Mouse (Mus musculus) intestine, embryonic 14.5 days (tissue): Measurements from ENCODE around the gene Nat8f2. TPM values are rescaled to one million over a fixed set of nuclear protein-coding genes. Genes with fewer than 3 reads are reported as not detected.
"Not testable (repeated sequence)": the region's sequence is repeated elsewhere in the genome, so short reads cannot be mapped to it uniquely, and the experiment has no call there.

ENCODE experiments used
- ATAC-seq: fragments of 200-750 bp; cut with Nextera tagmentation; replicated peaks from 2 replicates; pipeline ENCODE4 v1.8.0; 2017; ENCODE audit warnings: low read depth, moderate number of reproducible peaks, moderate TSS enrichment, moderate library complexity; ENCODE audit not compliant: low FRiP score, low TSS enrichment
- DNase-seq: peaks from one replicate; pipeline ENCODE4 v3.0.0-alpha.2; 2018; ENCODE audit warnings: low spot score
- H3K27ac ChIP-seq: fragments of 300-500 bp; sonication (generic); 2 replicates; pipeline ENCODE4 v1.5.1; 2014; ENCODE audit warnings: low read depth, mild to moderate bottlenecking, control low read depth
- H3K27me3 ChIP-seq: fragments of 300-500 bp; sonication (generic); replicated peaks from 2 replicates; pipeline ENCODE4 v1.6.1; 2014; ENCODE audit warnings: low read length, control low read depth; ENCODE audit not compliant: control insufficient read depth, insufficient read depth
- H3K36me3 ChIP-seq: fragments of 300-500 bp; sonication (generic); 2 replicates; pipeline ENCODE4 v1.6.1; 2014; ENCODE audit warnings: low read length, control low read depth; ENCODE audit not compliant: control insufficient read depth, insufficient read depth
- H3K4me1 ChIP-seq: fragments of 300-500 bp; sonication (generic); replicated peaks from 2 replicates; pipeline ENCODE4 v1.6.1; 2014; ENCODE audit warnings: low read length, control low read depth, mixed read lengths; ENCODE audit not compliant: control insufficient read depth, insufficient read depth
- H3K4me2 ChIP-seq: fragments of 300-500 bp; sonication (generic); 2 replicates; pipeline ENCODE4 v1.6.1; 2014; ENCODE audit warnings: low read length
- H3K4me3 ChIP-seq: fragments of 300-500 bp; sonication (generic); 2 replicates; pipeline ENCODE4 v1.5.1; 2014; ENCODE audit warnings: low read depth, low read length, control low read depth, mixed read lengths
- H3K9ac ChIP-seq: fragments of 300-500 bp; sonication (generic); 2 replicates; pipeline ENCODE4 v1.6.1; 2014; ENCODE audit warnings: mild to moderate bottlenecking, low read length
- H3K9me3 ChIP-seq: fragments of 300-500 bp; sonication (generic); 2 replicates; pipeline ENCODE4 v1.6.1; 2016; ENCODE audit warnings: low read length, control low read depth; ENCODE audit not compliant: control insufficient read depth
- WGBS: fragments of 180-500 bp; shearing (Covaris S2); extraction: QIAGEN DNeasy Blood & Tissue Kit; methylation state at CpG from one replicate; pipeline ENCODE4 v1.1.7; 2014; 5-methylcytosine and 5-hydroxymethylcytosine counted together
- polyA plus RNA-seq: library from polyadenylated mRNA; unstranded; fragments of >200 nt; fragmentation: Nextera tagmentation; extraction: Ambion mirVana; gene quantifications from 2 replicates; pipeline ENCODE4 v1.2.1, GENCODE M21; 2014

The Nat8f2 gene
- polyA plus RNA-seq, 1 experiment from 2014 or later, result 0.09 TPM

GRCm38 (mm10) chr6:85856194-85856678 is 12.7 kb downstream of the Nat8f2 start:
- 67% methylated on average over 1 of the region's 1 CpGs for WGBS
- no peak overlapping the region for H3K4me2 ChIP-seq
- no peak overlapping the region for H3K9ac ChIP-seq
- no peak for DNase-seq
- no peak overlapping the region for H3K27ac ChIP-seq
- H3K4me3 ChIP-seq, result no peak overlapping the region
- no peaks in the 10 kb centered on the region for H3K27me3 ChIP-seq
- H3K36me3 ChIP-seq, result no peaks in the 10 kb centered on the region
- no peak for ATAC-seq
- no peaks in the 10 kb centered on the region for H3K9me3 ChIP-seq
- H3K4me1 ChIP-seq, result no peaks in the 10 kb centered on the region

DNA sequence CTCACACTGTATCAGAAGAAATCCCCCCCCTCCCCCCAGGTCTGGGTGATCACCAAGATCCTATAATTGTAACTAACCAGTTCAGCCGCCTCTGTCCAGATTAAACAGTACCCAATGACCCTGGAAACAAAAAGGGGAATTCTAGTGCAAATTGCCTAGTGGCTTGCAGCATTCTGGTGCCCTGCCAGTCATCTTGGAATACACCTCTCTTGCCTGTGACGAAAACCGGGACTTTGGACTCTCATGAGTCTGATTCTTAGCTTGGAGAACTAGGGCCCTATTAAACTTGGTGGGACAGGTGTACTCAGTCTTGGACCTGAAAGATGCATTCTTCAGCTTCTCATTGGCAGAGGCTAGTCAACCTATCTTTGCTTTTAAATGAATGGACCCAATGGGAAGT is 15.5 kb downstream of the Nat8f2 start:
- no peak overlapping the region for H3K9ac ChIP-seq
- DNase-seq (no peak), ATAC-seq (no peak)
- 80% methylated on average over 3 of the region's 3 CpGs for WGBS
- H3K27ac ChIP-seq, result no peak overlapping the region
- H3K4me3 ChIP-seq, result no peak overlapping the region
- H3K4me1 ChIP-seq, result no peaks in the 10 kb centered on the region
- H3K4me2 ChIP-seq, result no peak overlapping the region
- H3K9me3 ChIP-seq, result no peaks in the 10 kb centered on the region
- no peaks in the 10 kb centered on the region for H3K36me3 ChIP-seq
- no peaks in the 10 kb centered on the region for H3K27me3 ChIP-seq

- H3K27me3 ChIP-seq, result no peaks in the 10 kb centered on the region
- WGBS, result 79% methylated on average over 7 of the region's 7 CpGs
Measured at GRCm38 (mm10) chr6:85851062-85851773, 17.7 kb downstream of the Nat8f2 start.

DNA sequence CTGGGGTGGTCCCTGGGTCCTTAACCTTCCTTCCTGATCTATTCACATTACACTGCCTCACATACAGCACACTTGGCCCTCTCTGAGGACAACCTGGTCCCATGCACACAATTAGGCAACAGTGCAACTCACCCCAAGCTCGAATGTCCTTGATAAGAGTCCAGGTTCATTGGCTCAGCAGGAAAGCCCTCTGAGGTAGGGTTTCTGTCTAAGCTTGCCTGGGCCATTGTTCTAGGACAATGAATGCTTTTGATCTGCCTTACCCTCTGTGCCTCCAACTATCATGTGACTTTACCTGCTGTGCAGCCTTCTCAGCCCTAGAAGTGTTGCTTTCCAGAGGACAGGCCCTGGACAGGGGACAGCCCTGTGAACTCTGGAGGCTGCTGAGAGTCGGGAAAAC is 19.7 kb downstream of the Nat8f2 start:
- no peak for ATAC-seq
- Histone ChIP-seq H3K36me3 (no peaks in the 10 kb centered on the region), H3K9ac (no peak overlapping the region), H3K4me3 (no peak overlapping the region), H3K4me1 (no peaks in the 10 kb centered on the region), H3K4me2 (no peak overlapping the region), H3K27ac (no peak overlapping the region), H3K9me3 (no peaks in the 10 kb centered on the region), H3K27me3 (no peaks in the 10 kb centered on the region)
- 36% methylated on average over 2 of the region's 2 CpGs for WGBS
- DNase-seq, result no peak

More at GRCm38 (mm10) chr6:85851062-85851773, 17.7 kb downstream of the Nat8f2 start:
- H3K9ac ChIP-seq, result no peak overlapping the region
- H3K4me2 ChIP-seq, result no peak overlapping the region
- DNase-seq, result no peak
- ATAC-seq, result no peak
- no peaks in the 10 kb centered on the region for H3K4me1 ChIP-seq
- H3K27ac ChIP-seq, result no peak overlapping the region
- no peak overlapping the region for H3K4me3 ChIP-seq
- H3K9me3 ChIP-seq, result no peaks in the 10 kb centered on the region
- no peaks in the 10 kb centered on the region for H3K36me3 ChIP-seq

- Histone ChIP-seq H3K4me1 (no peaks in the 10 kb centered on the region), H3K9me3 (no peaks in the 10 kb centered on the region), H3K27me3 (no peaks in the 10 kb centered on the region), H3K36me3 (no peaks in the 10 kb centered on the region), H3K4me2 (no peak overlapping the region), H3K4me3 (no peak overlapping the region), H3K9ac (no peak overlapping the region), H3K27ac (no peak overlapping the region)
- WGBS, result 92% methylated on average over 4 of the region's 4 CpGs
- ATAC-seq, result no peak
- DNase-seq, result no peak
Measured at GRCm38 (mm10) chr6:85848140-85848539, 20.8 kb downstream of the Nat8f2 start.

DNA sequence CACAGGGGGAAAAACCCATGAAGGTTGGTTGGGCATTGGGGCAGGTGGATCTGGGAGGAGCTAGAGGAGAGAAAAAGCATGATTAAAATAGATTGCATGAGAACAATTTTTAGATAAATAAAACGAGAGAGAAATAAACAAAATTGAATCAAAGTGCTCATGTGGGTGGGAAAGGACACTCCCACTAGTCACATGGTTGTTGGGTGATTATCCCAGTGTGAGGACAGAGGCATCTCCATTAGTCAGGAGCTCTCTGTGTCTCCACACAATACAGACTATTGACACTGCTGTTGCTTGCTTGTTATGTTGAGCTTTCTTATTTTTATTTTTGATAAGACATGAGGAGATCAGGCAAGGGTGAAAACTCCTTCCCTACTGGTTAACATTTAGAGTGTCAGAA is 22.0 kb downstream of the Nat8f2 start:
- ATAC-seq (no peak), DNase-seq (no peak)
- Histone ChIP-seq H3K4me1 (no peaks in the 10 kb centered on the region), H3K27ac (no peak overlapping the region), H3K27me3 (no peaks in the 10 kb centered on the region), H3K36me3 (no peaks in the 10 kb centered on the region), H3K9me3 (no peaks in the 10 kb centered on the region), H3K4me2 (no peak overlapping the region), H3K9ac (no peak overlapping the region), H3K4me3 (no peak overlapping the region)
- WGBS, result 35% methylated on average over 1 of the region's 1 CpGs

DNA sequence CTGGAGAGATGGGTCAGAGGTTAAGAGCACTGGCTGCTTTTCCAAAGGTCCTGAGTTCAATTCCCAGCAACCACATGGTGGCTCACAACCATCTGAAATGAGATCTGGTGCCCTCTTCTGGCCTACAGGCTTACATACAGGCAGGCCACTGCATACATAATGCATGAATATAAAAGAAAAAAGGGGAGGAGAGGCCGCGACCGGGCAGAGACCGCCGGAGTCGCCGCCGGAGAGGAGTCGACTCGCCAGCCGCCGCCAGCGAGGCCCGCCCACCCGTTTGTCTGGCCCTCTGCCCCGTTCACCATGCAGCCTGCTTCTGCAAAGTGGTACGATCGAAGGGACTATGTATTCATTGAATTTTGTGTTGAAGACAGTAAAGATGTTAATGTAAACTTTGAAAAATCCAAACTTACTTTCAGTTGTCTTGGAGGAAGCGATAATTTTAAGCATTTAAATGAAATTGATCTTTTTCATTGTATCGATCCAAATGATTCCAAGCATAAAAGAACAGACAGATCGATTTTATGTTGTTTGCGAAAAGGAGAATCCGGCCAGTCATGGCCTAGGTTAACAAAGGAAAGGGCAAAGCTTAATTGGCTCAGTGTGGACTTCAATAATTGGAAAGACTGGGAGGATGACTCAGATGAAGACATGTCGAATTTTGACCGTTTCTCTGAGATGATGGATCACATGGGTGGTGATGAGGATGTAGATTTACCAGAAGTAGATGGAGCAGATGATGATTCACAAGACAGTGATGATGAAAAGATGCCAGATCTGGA is 25.1 kb downstream of the Nat8f2 start:
- not testable (repeated sequence) for H3K4me1 ChIP-seq, H3K4me2 ChIP-seq, H3K9me3 ChIP-seq, ATAC-seq, H3K4me3 ChIP-seq, H3K36me3 ChIP-seq, H3K9ac ChIP-seq, DNase-seq, H3K27me3 ChIP-seq, H3K27ac ChIP-seq
- WGBS, result 74% methylated on average over 25 of the region's 25 CpGs

- DNase-seq (no peak), ATAC-seq (no peak)
- Histone ChIP-seq H3K4me1 (no peaks in the 10 kb centered on the region), H3K9me3 (no peaks in the 10 kb centered on the region), H3K9ac (no peak overlapping the region), H3K27me3 (no peaks in the 10 kb centered on the region), H3K27ac (no peak overlapping the region), H3K4me2 (no peak overlapping the region), H3K36me3 (no peaks in the 10 kb centered on the region), H3K4me3 (no peak overlapping the region)
- WGBS, result 59% methylated on average over 4 of the region's 4 CpGs
Measured at GRCm38 (mm10) chr6:85839982-85840381, 29.0 kb downstream of the Nat8f2 start.
